Mouse (Mus musculus) midbrain, embryonic 14.5 days (tissue): ENCODE data around the gene Tiam2. TPM values are rescaled to one million over a fixed set of nuclear protein-coding genes. Genes with fewer than 3 reads are reported as not detected.

Experiments
- ATAC-seq: fragments of 200-750 bp; cut with Nextera tagmentation; 2 replicates; pipeline ENCODE4 v1.8.0; 2017; ENCODE audit warnings: moderate number of reproducible peaks, moderate library complexity; ENCODE audit not compliant: low FRiP score, low TSS enrichment
- DNase-seq: peaks from one replicate; pipeline ENCODE4 v3.0.0-alpha.2; 2015
- H3K27ac ChIP-seq: fragments of 300-500 bp; sonication (generic); replicated peaks from 2 replicates; pipeline ENCODE4 v1.5.1; 2014; ENCODE audit warnings: mild to moderate bottlenecking, low read depth, low read length, moderate library complexity
- H3K27me3 ChIP-seq: fragments of 300-500 bp; sonication (generic); 2 replicates; pipeline ENCODE4 v1.6.1; 2014; ENCODE audit warnings: low read length, control low read depth, mixed read lengths; ENCODE audit not compliant: control insufficient read depth, insufficient read depth
- H3K36me3 ChIP-seq: fragments of 300-500 bp; sonication (generic); 2 replicates; pipeline ENCODE4 v1.6.1; 2014; ENCODE audit warnings: low read length, control low read depth; ENCODE audit not compliant: control insufficient read depth, insufficient read depth
- H3K4me1 ChIP-seq: fragments of 300-500 bp; sonication (generic); 2 replicates; pipeline ENCODE4 v1.6.1; 2014; ENCODE audit warnings: mild to moderate bottlenecking, antibody characterized with exemption, low read length, control low read depth; ENCODE audit not compliant: control insufficient read depth, insufficient read depth
- H3K4me2 ChIP-seq: fragments of 300-500 bp; sonication (generic); 2 replicates; pipeline ENCODE4 v1.6.1; 2014; ENCODE audit warnings: mild to moderate bottlenecking, low read length, moderate library complexity
- H3K4me3 ChIP-seq: fragments of 300-500 bp; sonication (generic); replicated peaks from 2 replicates; pipeline ENCODE4 v1.5.1; 2014; ENCODE audit warnings: low read depth, low read length
- H3K9ac ChIP-seq: fragments of 300-500 bp; sonication (generic); replicated peaks from 2 replicates; pipeline ENCODE4 v1.6.1; 2014; ENCODE audit warnings: mild to moderate bottlenecking, low read length, moderate library complexity
- H3K9me3 ChIP-seq: fragments of 300-500 bp; sonication (generic); 2 replicates; pipeline ENCODE4 v1.6.1; 2016; ENCODE audit warnings: low read length, control low read depth, mixed read lengths; ENCODE audit not compliant: control insufficient read depth
- WGBS: fragments of 180-500 bp; shearing (Covaris S2); extraction: QIAGEN DNeasy Blood & Tissue Kit; methylation state at CpG from one replicate; pipeline ENCODE4 v1.1.7; 2014; 5-methylcytosine and 5-hydroxymethylcytosine counted together
- polyA plus RNA-seq: library from polyadenylated mRNA; unstranded; fragments of >200 nt; fragmentation: Nextera tagmentation; extraction: Ambion mirVana; gene quantifications from 2 replicates; pipeline ENCODE4 v1.2.1, GENCODE M21; 2014

Tiam2 gene
- polyA plus RNA-seq, 1 experiment from 2014 or later: 3.1 TPM

- no peaks in the 10 kb centered on the region for H3K27me3 ChIP-seq
- no peak overlapping the region for H3K27ac ChIP-seq
- H3K4me1 ChIP-seq: no peaks in the 10 kb centered on the region
- no peaks in the 10 kb centered on the region for H3K36me3 ChIP-seq
- H3K9ac ChIP-seq: no peak overlapping the region
- DNase-seq: no peak
- 55% methylated on average over 2 of the region's 2 CpGs for WGBS
- H3K9me3 ChIP-seq: no peaks in the 10 kb centered on the region
- H3K4me3 ChIP-seq: no peak overlapping the region
- ATAC-seq: no peak
- no peak overlapping the region for H3K4me2 ChIP-seq
These were observed 131.7 kb downstream of the Tiam2 start for GRCm38 (mm10) chr17:3457914-3458681.

GRCm38 (mm10) chr17:3465861-3466260 is 139.5 kb downstream of the Tiam2 start:
- Histone ChIP-seq H3K4me3 (no peak overlapping the region), H3K4me1 (peaks cover 4% of the 10 kb centered on the region; the same call in 1 of the 2 replicates), H3K4me2 (no peak overlapping the region), H3K27me3 (no peaks in the 10 kb centered on the region), H3K36me3 (no peaks in the 10 kb centered on the region), H3K9me3 (no peaks in the 10 kb centered on the region), H3K27ac (no peak overlapping the region), H3K9ac (no peak overlapping the region)
- DNase-seq (no peak), ATAC-seq (no peak)
- 81% methylated on average over 4 of the region's 4 CpGs for WGBS

DNA sequence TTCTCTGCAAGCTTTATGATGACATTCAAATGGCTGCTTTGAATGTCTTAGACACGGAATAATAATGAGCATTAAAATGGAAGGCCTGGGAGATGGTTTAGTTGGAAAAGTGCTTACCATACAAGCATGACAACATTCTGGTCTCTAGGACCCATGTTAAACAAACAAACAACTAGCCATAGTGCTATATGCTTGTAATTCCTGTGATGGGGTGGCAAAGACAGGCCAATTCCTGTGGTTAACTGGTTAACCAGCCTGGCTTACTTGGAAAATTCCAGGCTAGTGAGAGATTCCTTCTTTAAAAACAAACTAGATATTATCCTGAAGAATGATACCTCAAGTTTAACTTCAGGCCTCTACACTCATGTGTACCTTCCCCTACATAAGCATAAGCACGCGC is 140.3 kb downstream of the Tiam2 start:
- no peak overlapping the region for H3K9ac ChIP-seq
- no peak overlapping the region for H3K4me3 ChIP-seq
- ATAC-seq (no peak), DNase-seq (no peak)
- no peak overlapping the region for H3K4me2 ChIP-seq
- H3K27me3 ChIP-seq: no peaks in the 10 kb centered on the region
- WGBS: 93% methylated on average over 3 of the region's 3 CpGs
- H3K4me1 ChIP-seq: peaks cover 4% of the 10 kb centered on the region; the same call in 1 of the 2 replicates
- no peak overlapping the region for H3K27ac ChIP-seq
- H3K36me3 ChIP-seq: no peaks in the 10 kb centered on the region
- no peaks in the 10 kb centered on the region for H3K9me3 ChIP-seq

GRCm38 (mm10) chr17:3467636-3468324 is 141.4 kb downstream of the Tiam2 start:
- Histone ChIP-seq H3K9ac (no peak overlapping the region), H3K36me3 (no peaks in the 10 kb centered on the region), H3K27ac (no peak overlapping the region), H3K4me2 (no peak overlapping the region), H3K4me1 (peaks cover 4% of the 10 kb centered on the region; the same call in 1 of the 2 replicates), H3K27me3 (no peaks in the 10 kb centered on the region), H3K4me3 (no peak overlapping the region), H3K9me3 (no peaks in the 10 kb centered on the region)
- peak; percentile 36 for DNase-seq
- WGBS: 33% methylated on average over 8 of the region's 8 CpGs
- no peak for ATAC-seq

DNA sequence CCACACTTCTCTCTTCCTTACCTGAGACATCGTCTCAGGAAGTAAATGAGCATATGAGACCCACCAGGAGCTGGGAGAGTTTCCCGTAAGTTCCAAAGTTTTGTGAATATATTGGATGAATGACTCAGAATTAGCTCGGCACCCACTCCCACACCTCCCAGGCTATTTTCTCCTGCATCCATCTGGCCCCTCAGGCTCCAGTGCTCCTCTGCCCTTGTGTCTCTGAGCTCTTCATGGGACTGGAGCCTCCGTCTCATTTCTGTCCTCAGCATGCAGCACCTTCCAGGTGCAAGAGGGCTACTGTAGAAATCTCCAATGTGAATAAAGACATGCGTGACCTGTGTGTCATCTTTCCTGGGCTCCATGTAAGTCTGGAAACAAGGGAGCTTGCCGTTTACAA is 145.6 kb downstream of the Tiam2 start:
- no peaks in the 10 kb centered on the region for H3K36me3 ChIP-seq
- H3K27ac ChIP-seq: no peak overlapping the region
- no peak for ATAC-seq
- no peaks in the 10 kb centered on the region for H3K27me3 ChIP-seq
- no peak for DNase-seq
- H3K4me2 ChIP-seq: no peak overlapping the region
- no peak overlapping the region for H3K4me3 ChIP-seq
- no peaks in the 10 kb centered on the region for H3K4me1 ChIP-seq
- no peak overlapping the region for H3K9ac ChIP-seq
- H3K9me3 ChIP-seq: no peaks in the 10 kb centered on the region
- WGBS: 81% methylated on average over 6 of the region's 6 CpGs

DNA sequence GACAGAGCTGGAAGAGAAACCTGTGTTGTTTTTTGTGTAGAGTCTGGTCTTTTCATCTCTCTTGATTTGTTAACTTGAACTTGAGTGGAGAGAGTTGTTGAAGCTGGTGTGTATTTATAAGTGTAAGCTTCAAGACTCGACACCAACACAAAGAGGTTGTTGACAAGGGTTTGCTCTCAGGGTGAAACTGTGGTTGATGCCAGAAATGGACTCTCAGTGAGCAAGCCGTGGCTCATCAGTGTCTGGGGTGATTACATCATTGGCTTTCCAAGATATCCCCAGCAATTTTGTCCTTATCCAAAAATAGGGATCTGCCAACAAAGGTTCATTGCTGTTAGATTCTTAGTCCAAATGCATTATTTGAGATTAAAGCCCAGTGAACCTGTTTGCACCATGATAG is 150.2 kb downstream of the Tiam2 start:
- ATAC-seq: no peak
- no peaks in the 10 kb centered on the region for H3K27me3 ChIP-seq
- no peaks in the 10 kb centered on the region for H3K36me3 ChIP-seq
- no peak for DNase-seq
- H3K4me1 ChIP-seq: no peaks in the 10 kb centered on the region
- no peaks in the 10 kb centered on the region for H3K9me3 ChIP-seq
- H3K4me3 ChIP-seq: no peak overlapping the region
- H3K4me2 ChIP-seq: no peak overlapping the region
- 80% methylated on average over 2 of the region's 2 CpGs for WGBS
- no peak overlapping the region for H3K9ac ChIP-seq
- H3K27ac ChIP-seq: no peak overlapping the region

DNA sequence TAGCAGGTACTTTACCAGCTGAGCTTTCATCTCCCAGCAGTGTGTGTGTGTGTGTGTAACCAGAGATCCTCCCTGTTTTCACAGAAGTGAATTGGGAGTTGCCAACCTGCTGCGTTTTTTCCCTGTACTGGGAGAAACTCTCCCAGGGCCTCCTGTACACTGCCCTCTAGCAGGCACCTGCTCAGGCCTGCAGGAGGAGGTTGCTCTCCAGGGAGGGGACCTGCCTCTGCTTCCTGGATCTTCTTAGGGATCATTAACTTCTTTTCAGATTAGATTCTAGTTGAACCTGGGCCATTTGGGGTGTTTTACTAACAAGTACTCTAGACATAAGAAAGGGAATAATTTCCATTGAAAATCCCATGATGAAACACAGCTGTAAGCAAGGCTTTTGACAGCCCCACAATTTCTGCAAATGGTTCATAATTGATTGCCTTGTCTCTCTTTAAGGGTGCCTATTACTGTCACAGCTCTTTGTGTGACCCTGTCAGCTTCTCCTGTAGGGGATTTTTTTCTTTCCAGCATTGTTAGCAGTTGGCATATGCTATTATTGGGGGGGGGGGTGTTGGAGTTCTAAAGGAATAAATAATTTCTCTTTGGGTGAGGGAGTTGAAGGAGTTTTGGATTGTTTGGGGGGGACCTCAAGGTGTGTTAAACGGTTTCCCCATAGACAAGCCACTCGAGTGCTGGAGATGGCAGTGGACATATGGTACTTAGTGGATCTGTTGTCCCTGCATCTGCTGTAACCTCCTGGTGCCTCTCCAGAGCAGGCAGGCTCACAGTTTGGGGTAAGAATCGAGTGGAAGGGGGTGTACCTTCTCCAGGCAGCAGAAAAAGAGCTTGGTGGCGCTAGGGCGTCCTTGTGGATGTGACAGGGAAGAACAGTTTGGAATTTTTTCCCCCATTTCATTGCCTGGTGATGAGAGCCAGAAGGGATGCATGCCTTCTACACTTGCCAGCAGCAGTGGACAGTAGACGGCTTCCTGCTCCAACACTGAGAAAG is 155.5 kb downstream of the Tiam2 start:
- Histone ChIP-seq H3K27me3 (no peaks in the 10 kb centered on the region), H3K4me1 (no peaks in the 10 kb centered on the region), H3K27ac (no peak overlapping the region), H3K4me2 (no peak overlapping the region), H3K36me3 (no peaks in the 10 kb centered on the region), H3K9me3 (no peaks in the 10 kb centered on the region), H3K4me3 (no peak overlapping the region), H3K9ac (no peak overlapping the region)
- DNase-seq (no peak), ATAC-seq (no peak)
- WGBS: 72% methylated on average over 7 of the region's 7 CpGs

DNA sequence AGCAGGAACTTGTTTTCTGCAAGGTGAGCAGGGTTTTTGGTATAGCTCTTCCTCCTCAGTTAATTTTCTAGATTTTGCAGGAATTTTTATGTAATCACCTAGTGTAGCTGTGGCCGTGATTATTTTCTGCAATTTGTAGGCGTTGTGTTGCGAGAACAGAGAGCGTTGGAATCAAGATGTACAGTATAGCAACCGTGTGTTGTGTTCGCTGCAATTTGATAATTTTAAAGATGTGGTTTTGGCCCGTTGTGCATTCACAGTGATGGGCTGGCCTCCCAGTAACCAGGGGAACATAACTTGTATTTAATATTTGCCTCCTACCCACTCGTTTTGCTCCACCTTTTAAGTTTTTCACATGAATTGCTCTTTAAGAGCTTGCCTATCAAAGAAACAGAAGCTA is 156.7 kb downstream of the Tiam2 start:
- 92% methylated on average over 8 of the region's 8 CpGs for WGBS
- ATAC-seq (no peak), DNase-seq (no peak)
- H3K4me2 ChIP-seq: no peak overlapping the region
- no peaks in the 10 kb centered on the region for H3K27me3 ChIP-seq
- H3K9ac ChIP-seq: no peak overlapping the region
- H3K36me3 ChIP-seq: no peaks in the 10 kb centered on the region
- H3K27ac ChIP-seq: no peak overlapping the region
- no peak overlapping the region for H3K4me3 ChIP-seq
- no peaks in the 10 kb centered on the region for H3K9me3 ChIP-seq
- H3K4me1 ChIP-seq: no peaks in the 10 kb centered on the region
